Mouse (Mus musculus): ENCODE measurements around the gene Sgta. TPM values are rescaled to one million over a fixed set of nuclear protein-coding genes. Genes with fewer than 3 reads are reported as not detected.

The Sgta gene
- polyA plus RNA-seq, 1 experiment = 222 TPM

DNA sequence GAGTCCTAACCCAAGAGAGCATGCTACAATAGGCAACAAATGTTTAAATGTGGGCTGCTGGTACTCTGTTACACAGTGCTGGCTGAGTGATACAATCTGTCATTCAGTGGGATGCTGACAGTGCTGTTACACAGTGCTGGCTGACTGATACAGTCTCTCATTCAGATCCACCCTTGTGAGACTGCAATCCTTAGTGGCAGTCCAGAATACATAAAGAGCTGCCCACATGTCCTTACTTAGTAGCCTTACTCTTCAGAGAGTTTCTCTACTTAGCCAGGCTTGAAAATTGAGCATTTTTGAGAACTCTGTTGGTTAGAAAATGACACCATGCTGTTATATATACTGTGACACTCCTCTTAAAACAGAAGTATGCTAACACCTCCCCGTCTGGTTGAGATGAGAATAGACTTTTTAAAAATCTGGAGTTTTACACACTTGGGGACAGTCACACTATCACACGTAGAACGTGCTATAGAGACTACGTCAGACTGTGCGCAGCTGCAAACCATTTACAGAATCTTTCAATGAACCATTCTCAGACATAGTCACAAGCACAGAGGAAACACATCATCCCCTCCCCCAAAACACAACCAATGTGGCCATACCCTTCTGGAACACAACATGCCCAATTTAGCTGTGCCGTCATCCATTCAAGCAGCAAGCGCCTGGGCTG is 53.8 kb downstream of the Sgta start:
- Histone ChIP-seq H3K4me3 (ENCODE audit: low read depth, low read length) (no peak overlapping the region), H3K36me3 (ENCODE audit: control insufficient read depth, insufficient read depth, low read length) (no peaks in the 10 kb centered on the region), H3K27ac (ENCODE audit: insufficient read depth, low read depth, low read length) (no peak overlapping the region), H3K27me3 (ENCODE audit: control insufficient read depth, insufficient read depth, low read length) (no peaks in the 10 kb centered on the region), H3K4me1 (ENCODE audit: control insufficient read depth, insufficient read depth, insufficient read length, low read length) (no peaks in the 10 kb centered on the region)
- 91% methylated on average over 7 of the region's 7 CpGs for WGBS
- TF ChIP-seq POLR2A (IDR thresholded peaks at IDR 0.05; ENCODE audit: low read depth, low read length) (no peak), CTCF (IDR thresholded peaks at IDR 0.05; ENCODE audit: extremely low read depth, insufficient read length, insufficient replicate concordance, low read depth, low read length) (no peak)

GRCm38 (mm10) chr10:81001161-81001560 is 58.8 kb downstream of the Sgta start:
- 54% methylated on average over 10 of the region's 10 CpGs for WGBS
- Histone ChIP-seq H3K36me3 (ENCODE audit: control insufficient read depth, insufficient read depth, low read length) (no peaks in the 10 kb centered on the region), H3K4me1 (ENCODE audit: control insufficient read depth, insufficient read depth, insufficient read length, low read length) (peaks cover 3% of the 10 kb centered on the region; the same call in 1 of the 2 replicates), H3K27me3 (ENCODE audit: control insufficient read depth, insufficient read depth, low read length) (no peaks in the 10 kb centered on the region), H3K27ac (ENCODE audit: insufficient read depth, low read depth, low read length) (no peak overlapping the region), H3K4me3 (ENCODE audit: low read depth, low read length) (no peak overlapping the region)
- no peak for TF ChIP-seq CTCF (IDR thresholded peaks at IDR 0.05; ENCODE audit: extremely low read depth, insufficient read length, insufficient replicate concordance, low read depth, low read length)
- TF ChIP-seq POLR2A (IDR thresholded peaks at IDR 0.05; ENCODE audit: low read depth, low read length) = no peak

DNA sequence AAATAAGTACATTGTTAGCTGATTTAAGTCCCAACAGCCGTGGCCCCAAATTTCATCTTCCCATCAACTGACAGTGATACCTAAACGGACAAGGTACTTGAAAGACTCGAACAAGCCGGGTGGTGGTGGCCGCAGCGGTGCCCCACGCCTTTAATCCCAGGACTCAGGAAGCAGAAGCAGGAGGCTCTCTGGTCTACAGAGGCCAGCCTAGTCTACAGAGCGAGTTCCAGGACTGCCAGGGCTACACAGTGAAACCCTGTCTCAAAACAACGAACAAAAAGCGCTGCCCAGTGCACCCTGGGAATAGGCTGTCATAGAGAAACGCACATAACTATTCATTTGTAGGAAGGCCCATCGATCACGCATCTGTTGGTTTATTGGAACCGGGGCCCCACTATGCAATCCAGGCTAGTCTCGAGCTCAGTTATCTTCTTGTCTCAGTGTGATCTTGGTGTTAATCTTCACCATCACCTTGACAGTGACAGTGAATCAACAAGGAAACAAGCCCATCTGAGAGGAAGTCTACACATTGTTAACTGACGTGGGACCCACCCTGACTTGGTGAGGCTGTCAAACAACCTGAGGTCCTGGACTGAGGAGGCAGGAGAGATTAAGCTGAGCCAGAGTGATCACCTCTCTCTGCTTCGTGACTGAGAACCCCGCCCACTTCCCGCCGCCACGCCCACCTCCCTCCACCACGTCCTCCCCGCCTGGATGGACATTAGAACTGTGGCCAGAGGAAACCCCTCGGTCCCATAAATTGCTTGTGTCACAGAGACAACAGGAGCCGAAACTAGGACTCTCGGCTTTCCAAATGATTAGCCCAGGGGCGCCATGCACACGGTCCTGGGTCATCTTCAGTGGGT is 59.6 kb downstream of the Sgta start:
- Histone ChIP-seq H3K36me3 (ENCODE audit: control insufficient read depth, insufficient read depth, low read length) (no peaks in the 10 kb centered on the region), H3K27ac (ENCODE audit: insufficient read depth, low read depth, low read length) (no peak overlapping the region), H3K4me1 (ENCODE audit: control insufficient read depth, insufficient read depth, insufficient read length, low read length) (peaks cover 3% of the 10 kb centered on the region; the same call in 1 of the 2 replicates), H3K27me3 (ENCODE audit: control insufficient read depth, insufficient read depth, low read length) (no peaks in the 10 kb centered on the region), H3K4me3 (ENCODE audit: low read depth, low read length) (no peak overlapping the region)
- 33% methylated on average over 28 of the region's 28 CpGs for WGBS
- TF ChIP-seq CTCF (IDR thresholded peaks at IDR 0.05; ENCODE audit: extremely low read depth, insufficient read length, insufficient replicate concordance, low read depth, low read length) = no peak
- no peak for TF ChIP-seq POLR2A (IDR thresholded peaks at IDR 0.05; ENCODE audit: low read depth, low read length)

- Histone ChIP-seq H3K36me3 (ENCODE audit: control insufficient read depth, insufficient read depth, low read length) (no peaks in the 10 kb centered on the region), H3K27me3 (ENCODE audit: control insufficient read depth, insufficient read depth, low read length) (no peaks in the 10 kb centered on the region), H3K27ac (ENCODE audit: insufficient read depth, low read depth, low read length) (no peak overlapping the region), H3K4me3 (ENCODE audit: low read depth, low read length) (no peak overlapping the region), H3K4me1 (ENCODE audit: control insufficient read depth, insufficient read depth, insufficient read length, low read length) (peaks cover 5% of the 10 kb centered on the region)
- TF ChIP-seq POLR2A (IDR thresholded peaks at IDR 0.05; ENCODE audit: low read depth, low read length) = no peak
- TF ChIP-seq CTCF (IDR thresholded peaks at IDR 0.05; ENCODE audit: extremely low read depth, insufficient read length, insufficient replicate concordance, low read depth, low read length) = peak; percentile 73
- 18% methylated on average over 37 of the region's 37 CpGs for WGBS
Measured at GRCm38 (mm10) chr10:80999362-81000196, 60.4 kb downstream of the Sgta start.

DNA sequence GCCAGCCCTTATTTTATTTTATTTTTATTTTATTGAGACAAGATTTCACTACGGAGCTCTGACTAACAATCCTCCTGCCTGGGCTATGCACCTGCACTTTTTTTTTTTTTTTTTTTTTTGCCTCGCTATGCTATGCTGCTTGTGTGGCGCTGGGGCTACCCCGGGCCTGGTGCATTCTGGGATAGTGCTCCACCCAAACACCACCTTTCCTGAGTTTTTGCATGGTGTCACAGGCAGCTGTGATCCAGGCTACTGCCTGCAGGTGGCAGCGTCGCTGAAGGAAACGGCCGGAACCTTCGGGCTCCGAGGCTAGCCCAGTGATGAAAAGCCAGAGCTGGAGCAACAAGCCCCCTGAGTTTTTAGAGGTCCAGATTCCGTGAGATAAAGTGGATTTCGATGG is 61.2 kb downstream of the Sgta start:
- no peak overlapping the region for H3K4me3 ChIP-seq (ENCODE audit: low read depth, low read length)
- no peaks in the 10 kb centered on the region for H3K36me3 ChIP-seq (ENCODE audit: control insufficient read depth, insufficient read depth, low read length)
- no peaks in the 10 kb centered on the region for H3K27me3 ChIP-seq (ENCODE audit: control insufficient read depth, insufficient read depth, low read length)
- H3K4me1 ChIP-seq (ENCODE audit: control insufficient read depth, insufficient read depth, insufficient read length, low read length) = peaks cover 5% of the 10 kb centered on the region
- no peak overlapping the region for H3K27ac ChIP-seq (ENCODE audit: insufficient read depth, low read depth, low read length)
- TF ChIP-seq CTCF (IDR thresholded peaks at IDR 0.05; ENCODE audit: extremely low read depth, insufficient read length, insufficient replicate concordance, low read depth, low read length) (peak; percentile 75; the same call in 1 of the 2 replicates), POLR2A (IDR thresholded peaks at IDR 0.05; ENCODE audit: low read depth, low read length) (no peak)
- 6% methylated on average over 12 of the region's 12 CpGs for WGBS

- TF ChIP-seq CTCF (IDR thresholded peaks at IDR 0.05; ENCODE audit: extremely low read depth, insufficient read length, insufficient replicate concordance, low read depth, low read length) (no peak), POLR2A (IDR thresholded peaks at IDR 0.05; ENCODE audit: low read depth, low read length) (no peak)
- Histone ChIP-seq H3K4me3 (ENCODE audit: low read depth, low read length) (no peak overlapping the region), H3K36me3 (ENCODE audit: control insufficient read depth, insufficient read depth, low read length) (no peaks in the 10 kb centered on the region), H3K27me3 (ENCODE audit: control insufficient read depth, insufficient read depth, low read length) (no peaks in the 10 kb centered on the region), H3K4me1 (ENCODE audit: control insufficient read depth, insufficient read depth, insufficient read length, low read length) (peaks cover 5% of the 10 kb centered on the region), H3K27ac (ENCODE audit: insufficient read depth, low read depth, low read length) (no peak overlapping the region)
- 44% methylated on average over 14 of the region's 14 CpGs for WGBS
Measured at GRCm38 (mm10) chr10:80998021-80998420, 62.0 kb downstream of the Sgta start.

Measured in small intestine, adult 2 months (tissue).